Mouse (Mus musculus): ENCODE data around the gene Ksr2. TPM values are rescaled to one million over a fixed set of nuclear protein-coding genes. Genes with fewer than 3 reads are reported as not detected.

Ksr2 gene
- polyA plus RNA-seq, 3 experiments from 2014 or later: 0.09 to 0.60 (median 0.36) TPM

GRCm38 (mm10) chr5:117486092-117486491, 72.3 kb downstream of the Ksr2 start:
- no peak for ATAC-seq

DNA sequence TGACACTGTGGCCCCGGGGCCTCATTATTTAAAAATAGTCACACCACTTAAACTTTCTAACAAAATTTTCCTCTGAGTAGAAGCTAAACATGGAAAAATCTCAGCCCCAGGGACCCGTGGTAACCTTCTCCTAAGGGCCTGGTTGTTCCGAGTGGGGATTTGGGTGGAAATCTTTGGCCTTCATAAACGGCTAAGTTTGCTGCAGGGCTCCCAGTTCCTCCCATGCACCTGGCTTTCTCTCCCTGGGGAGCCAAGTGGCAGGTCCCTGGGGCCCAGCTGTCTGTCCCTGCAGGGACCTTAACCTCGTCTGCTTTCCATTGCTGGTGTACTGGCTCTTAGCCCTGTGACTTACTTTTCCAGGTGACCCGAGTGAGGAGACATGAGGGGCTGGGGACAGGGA, 74.4 kb downstream of the Ksr2 start:
- no peak for ATAC-seq

DNA sequence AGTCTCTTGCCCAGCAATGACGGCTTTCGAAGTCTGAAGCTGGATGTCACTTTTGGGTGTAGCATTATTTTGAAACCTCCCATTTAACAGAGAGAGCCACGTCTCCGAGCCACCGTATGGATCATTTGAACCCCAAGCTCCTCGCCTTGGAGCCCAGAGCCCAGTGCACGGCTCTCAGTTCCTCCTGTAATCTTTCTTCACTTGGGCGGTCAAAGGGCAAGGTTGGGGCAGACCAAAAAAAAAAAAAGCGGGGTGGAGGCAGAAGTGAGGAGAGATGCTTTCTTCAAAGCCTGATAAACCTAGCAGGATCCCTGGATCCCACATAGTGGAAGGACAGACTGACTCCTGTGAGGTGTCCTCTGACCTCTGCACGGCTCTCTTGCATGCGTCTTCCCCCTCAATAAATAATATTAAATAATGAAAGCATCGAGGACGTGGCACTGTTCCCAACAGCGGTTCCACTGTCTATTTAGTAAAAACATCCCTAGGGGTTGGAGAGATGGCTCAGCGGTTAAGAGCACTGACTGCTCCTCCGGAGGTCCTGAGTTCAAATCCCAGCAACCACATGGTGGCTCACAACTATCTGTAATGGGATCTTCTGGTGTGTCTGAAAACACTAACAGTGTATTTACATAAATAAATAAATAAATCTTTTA, 75.0 kb downstream of the Ksr2 start:
- ATAC-seq: no peak

- ATAC-seq: no peak
Observed at GRCm38 (mm10) chr5:117492933-117493863, 79.4 kb downstream of the Ksr2 start.

DNA sequence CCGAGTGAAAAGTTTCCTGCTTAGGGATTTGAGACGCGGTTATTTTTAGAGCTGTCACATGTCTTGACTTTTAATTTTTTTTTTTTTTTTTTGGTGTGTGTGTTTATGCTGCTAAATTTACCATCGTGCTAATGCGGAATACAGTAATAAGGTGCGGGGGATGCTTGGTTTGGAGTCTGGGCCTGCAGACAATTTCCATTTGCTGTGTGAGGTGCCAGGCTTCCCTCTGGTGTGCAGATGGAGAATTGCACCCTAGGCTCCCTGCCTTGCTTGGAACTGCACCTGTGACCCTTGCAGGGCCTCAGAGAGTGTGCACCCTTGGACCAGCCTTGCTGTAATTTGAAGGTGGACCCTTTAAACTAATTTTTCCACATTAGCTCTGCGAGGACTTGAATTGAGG, 80.1 kb downstream of the Ksr2 start:
- peak; percentile 88 for ATAC-seq

GRCm38 (mm10) chr5:117497084-117497483, 83.3 kb downstream of the Ksr2 start:
- ATAC-seq: no peak

DNA sequence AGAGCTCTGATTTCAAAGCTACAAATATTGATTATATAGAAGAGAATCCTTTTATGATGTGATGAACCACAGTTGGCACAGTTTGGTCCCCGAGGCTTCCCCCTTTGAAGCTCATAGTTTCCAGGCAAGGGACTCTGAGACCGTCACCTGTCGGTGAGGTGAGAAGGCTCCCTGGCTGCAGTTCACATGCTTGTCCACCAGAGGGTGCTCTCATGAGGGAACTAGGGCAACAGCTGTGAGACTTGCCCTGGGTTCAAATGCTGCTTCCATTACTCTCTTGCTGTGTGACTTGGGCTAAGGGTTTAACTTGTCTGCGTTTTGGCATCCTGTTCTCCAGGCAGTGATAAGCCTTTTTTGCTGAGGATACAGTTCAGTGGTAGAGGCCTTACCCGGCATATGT, 88.8 kb downstream of the Ksr2 start:
- ATAC-seq: no peak

DNA sequence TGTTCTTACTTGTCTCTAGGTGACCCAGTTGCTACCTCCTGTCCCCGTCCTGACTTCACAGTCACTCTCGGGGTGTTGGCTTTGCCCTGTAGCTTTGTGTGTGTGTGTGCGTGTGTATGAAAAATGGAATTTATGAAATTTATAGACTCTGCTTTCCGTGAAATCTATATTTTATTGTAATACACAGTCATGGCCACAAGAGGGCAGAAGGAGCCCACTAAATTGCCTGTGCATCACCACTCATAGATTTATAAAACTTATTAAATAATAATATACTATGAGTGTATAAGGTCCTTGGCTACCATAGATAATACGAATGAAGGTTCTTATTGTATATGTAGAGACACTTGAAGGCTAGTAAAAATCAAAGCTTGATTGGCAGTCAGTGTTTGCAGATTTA, 90.6 kb downstream of the Ksr2 start:
- ATAC-seq: no peak

DNA sequence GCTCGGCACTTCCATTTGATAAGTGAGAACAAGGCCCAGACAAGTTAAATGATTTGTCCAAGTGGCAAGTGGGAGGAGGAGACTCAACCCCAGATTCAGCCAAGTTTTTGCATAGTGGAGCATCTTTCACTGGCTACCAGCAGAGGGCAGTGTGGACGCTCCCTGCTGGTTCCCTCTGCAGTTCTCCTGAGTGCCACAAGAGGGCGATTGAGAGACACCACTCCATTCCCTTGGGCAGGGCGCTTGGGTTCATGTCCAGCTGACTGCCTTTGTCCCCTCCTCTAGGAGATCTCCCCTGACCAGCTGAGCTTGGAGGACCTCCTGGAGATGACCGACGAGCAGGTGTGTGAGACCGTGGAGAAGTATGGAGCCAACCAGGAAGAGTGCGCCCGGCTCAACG, 91.4 kb downstream of the Ksr2 start:
- peak; percentile 37 for ATAC-seq

- ATAC-seq: no peak
Observed at GRCm38 (mm10) chr5:117505769-117506168, 92.0 kb downstream of the Ksr2 start.

DNA sequence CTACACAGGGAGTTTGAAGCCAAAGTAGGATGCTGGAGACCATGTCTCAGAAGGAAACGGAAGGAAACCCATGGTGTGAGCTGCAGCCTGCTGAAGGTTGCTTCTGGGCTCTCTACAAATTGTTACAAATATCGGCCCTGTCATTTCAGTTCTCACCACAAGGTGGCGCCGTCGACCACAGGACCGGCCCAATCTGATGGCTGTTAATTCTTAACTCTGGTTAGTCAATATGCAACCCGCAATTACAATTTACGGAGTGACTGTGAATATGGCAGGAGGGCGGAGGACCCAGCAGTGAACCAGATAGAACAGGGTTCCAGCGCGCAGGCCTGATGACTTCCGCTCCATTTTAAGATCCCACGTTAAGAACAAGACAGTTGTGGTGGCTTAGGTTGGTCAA, 92.6 kb downstream of the Ksr2 start:
- peak; percentile 6 for ATAC-seq

GRCm38 (mm10) chr5:117509511-117510375, 95.9 kb downstream of the Ksr2 start:
- ATAC-seq: peak; percentile 68

DNA sequence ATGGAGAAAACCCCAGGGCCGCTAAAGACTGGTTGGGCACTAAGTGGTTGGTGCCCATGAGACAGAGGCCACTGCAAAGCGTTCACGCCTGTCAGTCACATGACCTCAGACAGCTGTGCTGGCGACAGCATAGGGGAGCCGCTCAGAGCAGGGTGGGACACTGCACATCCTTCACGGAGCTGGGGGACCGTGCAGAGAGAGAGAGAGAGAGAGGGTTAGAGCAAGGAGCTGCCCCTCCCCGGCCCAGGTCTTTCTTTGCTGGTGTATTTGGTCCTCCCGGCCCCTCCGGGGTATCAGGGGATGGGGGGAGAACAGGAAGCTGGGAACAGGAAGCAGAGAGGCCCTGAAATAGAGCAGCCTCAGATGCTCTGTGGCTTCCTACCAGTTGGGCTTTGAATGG, 97.1 kb downstream of the Ksr2 start:
- peak; percentile 40 for ATAC-seq

- ATAC-seq: no peak
Observed at GRCm38 (mm10) chr5:117515396-117515795, 101.6 kb downstream of the Ksr2 start.

- no peak for ATAC-seq
Observed at GRCm38 (mm10) chr5:117515861-117516260, 102.1 kb downstream of the Ksr2 start.

DNA sequence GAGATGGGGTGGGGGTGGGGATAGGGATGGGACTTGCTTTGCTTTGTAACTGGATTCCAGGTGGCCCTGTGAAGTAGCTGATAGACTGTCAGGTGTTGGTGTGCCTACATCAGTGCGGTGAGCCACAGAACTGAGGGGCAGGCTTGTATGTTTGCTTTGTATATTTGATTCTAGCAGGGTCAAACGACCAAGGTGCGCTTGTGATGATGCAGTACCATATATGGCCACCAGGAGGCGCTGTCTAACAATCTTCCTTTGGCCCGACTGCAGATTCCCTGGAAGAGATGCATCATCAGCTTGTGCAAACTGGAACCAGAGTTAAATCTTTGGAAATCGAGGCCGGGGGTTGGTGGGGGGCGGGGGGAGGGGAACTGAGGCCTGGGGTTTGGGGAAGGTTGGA, 102.8 kb downstream of the Ksr2 start:
- no peak for ATAC-seq

DNA sequence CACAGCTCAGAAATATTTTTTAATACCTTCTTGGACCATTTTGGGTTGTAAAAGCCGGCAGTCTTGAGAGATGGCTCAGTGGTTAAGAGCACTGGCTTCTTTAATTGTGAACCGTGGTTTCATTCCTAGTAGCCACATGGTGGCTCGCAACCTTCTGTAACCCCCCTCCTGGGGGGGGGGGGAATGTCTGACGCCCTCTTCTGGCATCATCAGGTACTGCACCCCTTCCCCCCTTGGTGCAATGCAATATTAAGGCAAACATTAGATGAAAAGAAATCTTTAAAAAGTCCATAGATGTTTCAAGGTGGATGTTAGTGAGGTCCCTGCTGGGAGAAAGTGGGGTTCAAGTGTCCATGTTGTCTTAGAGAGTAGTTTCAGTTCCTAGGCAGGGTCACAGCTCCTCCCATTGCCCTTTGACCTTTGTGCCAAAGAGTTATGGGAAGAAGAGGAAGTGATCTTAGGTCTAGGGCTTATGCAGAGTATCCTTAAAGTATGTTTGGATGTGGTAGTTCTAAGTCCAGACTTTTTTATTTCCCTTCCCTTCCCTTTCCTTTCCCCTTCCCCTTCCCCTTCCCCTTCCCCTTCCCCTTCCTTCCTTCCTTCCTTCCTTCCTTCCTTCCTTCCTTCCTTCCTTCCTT, 106.2 kb downstream of the Ksr2 start:
- ATAC-seq: no peak

DNA sequence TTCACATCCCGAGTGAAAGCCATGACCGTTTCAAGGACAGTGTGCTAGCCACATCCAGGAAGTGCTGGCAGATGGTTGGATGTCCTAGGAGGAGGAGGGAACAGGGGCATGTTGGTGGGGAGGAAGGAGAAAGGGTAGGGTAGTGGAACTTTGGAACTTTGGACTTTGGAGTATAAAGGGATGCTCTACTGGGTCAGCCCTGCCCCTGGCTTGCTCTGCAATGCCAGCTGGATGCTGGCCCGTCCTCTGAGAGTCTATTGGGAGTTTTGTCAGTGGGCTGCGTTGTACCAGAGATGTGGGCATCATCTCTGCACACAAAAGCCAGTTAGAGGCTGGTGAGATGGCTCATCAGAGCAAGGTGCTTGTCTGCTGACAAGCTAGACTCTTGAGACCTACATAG, 107.4 kb downstream of the Ksr2 start:
- ATAC-seq: no peak

GRCm38 (mm10) chr5:117521701-117522100, 107.9 kb downstream of the Ksr2 start:
- no peak for ATAC-seq

- no peak for ATAC-seq
Observed at GRCm38 (mm10) chr5:117522471-117522870, 108.7 kb downstream of the Ksr2 start.

DNA sequence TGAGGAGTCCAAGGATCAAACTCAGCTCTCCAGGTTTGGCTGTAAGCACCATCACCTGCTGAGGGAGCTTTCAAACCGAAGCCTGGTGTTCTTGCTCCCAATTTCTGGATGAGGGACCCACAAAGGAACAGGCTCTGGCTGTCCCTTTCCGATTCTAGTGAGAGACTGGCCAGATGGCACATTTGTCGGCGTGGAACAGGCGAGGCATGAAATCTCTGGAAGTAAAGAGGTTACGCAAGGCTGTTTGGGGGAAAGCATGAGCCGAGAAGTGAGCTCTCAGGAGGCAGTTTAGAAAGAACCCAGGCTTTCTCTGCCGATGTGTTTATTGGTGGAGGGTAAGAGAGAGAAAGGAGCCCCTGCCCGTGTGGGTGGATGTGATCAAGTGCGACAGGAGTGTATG, 109.2 kb downstream of the Ksr2 start:
- ATAC-seq: no peak

DNA sequence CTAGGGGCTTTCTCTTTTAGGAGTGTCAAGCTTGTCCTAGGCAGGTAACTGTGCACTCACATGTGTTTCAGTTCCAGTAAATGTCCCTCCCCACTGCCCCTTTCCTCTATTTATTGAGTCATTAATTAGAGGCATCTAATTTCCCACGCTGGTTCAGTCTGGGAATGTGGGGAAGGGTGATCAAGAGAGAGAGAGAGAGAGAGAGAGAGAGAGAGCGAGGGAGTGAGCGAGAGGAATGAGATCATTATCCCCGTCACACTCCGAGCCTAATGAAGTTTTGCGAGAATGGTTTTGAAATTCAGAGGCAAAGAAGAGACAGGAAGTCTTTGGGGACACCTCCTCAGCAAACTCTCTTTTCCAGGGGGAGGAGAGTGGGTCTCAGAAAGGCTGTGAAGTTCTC, 117.2 kb downstream of the Ksr2 start:
- no peak for ATAC-seq

DNA sequence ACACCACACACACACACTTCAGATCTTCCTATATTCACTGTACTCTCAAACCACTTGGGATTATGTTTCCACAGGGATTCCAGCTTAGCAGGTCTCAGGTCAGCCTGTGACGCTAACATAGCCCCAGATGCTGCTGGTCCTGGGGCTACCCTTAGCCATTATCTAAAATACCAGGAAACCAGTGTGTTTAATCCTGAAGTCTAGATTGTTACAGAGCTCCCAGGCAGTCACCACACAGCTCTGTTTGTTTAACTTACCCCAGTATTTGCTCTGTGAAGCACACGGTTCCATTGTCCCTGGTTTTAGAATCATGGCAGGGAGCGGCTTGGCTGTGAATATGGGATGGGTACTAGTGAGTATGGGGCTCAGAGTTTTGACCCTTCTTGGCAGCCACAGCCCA, 125.4 kb downstream of the Ksr2 start:
- no peak for ATAC-seq

Measured in inflammation-experienced regulatory T-cells, adult 6 months (primary cell).